Mouse (Mus musculus) kidney, adult 8-10 months (tissue): ENCODE results near the gene Themis.

Source experiments
- DNase-seq, 2 experiments: peaks; one replicate each; pipeline ENCODE4 v3.0.0; 2022

Gene Themis

GRCm38 (mm10) chr10:28668261-28668660 is at the start of gene Themis:
Gene Themis (plus strand): TSS chr10:28668360.
- no peak for DNase-seq

- DNase-seq, result no peak
Observed at GRCm38 (mm10) chr10:28619415-28619814, 48.7 kb upstream of the Themis start.

DNA sequence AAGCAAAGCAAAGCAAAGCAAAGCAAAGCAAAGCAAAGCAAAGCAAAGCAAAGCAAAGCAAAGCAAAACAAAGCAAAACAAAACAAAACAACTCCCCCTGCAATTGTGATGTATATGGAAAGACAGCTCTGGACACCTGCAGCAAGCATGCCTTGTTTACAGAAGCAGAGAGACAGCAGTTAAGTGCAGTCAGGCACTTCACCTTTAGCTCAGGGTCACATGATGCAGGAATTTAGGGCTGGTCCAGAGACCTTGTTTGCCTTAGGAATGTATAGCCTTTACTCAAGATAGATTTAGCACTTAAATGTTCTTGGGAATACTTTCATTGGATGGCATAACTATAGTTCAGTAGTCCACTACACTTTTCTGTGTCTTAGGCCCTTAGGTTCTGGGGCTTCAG is 32.1 kb upstream of the Themis start:
- no peak for DNase-seq

DNA sequence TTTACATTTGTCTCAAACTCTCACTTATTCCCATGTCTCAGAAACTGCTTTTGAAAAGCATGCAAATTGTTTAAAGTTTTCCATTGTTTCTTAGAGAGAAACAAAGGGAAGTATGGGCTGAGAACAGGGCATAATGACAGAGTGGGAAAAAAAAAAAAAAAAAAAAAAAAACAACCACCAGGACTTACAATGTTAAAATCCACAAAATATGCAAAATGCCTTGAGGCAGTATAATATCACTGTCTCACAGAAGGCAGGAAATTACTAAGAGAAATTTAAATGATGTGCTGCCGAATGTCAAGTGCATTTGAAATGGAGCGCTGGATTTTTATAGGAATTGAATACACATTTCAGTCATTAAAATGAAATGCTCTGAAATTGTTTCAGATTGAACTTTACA is 26.3 kb upstream of the Themis start:
- no peak for DNase-seq

- no peak for DNase-seq
Observed at GRCm38 (mm10) chr10:28647855-28648254, 20.3 kb upstream of the Themis start.

DNA sequence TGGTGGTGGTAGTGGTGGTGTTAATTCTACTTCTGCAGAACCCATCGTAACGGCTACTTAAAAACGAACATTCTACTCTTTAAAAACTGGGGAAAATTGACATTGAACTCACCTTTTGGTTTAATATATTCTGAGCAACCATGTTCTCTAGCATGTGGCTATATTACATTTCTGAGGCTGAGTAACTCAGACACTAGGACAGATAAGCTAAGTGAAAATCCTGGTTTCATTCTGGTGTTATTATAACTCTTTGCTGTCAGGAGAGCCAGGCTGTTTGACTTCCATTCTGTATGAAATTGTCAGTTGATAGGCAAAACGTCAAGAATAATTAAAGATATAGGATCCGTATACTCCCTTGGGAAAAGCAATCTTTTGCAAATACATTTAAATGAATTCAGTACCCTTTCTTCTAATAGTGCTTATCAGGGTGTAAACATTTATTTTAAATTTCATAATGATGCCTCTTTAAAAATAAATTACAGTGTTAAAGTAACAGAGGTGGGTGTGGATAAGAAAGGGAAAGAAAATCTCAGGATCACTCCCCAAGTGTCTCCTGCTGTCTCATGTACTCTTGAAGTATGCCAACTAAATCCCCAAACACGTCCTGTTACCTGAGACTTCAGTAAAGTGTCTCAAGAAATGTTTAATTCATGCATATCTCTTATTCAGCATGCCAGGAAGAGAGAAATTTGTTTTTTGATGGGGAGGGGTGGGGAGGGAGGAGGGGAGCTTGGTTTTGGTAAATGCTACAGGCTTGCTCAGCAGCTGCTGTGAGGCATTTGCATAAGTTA is 18.9 kb upstream of the Themis start:
- no peak for DNase-seq

DNA sequence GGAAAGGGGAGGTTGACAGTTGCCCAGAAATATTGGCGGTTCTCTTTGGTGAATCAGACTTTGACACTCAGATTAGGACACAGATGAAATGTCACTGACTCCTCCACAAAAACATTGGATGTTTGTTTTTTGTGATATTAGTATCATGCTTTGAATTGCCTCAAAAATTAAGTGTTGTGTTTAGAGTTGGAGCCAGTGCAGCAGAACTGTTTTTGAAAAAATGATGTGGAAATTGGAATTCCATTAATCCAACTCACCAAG is 18.3 kb upstream of the Themis start:
- no peak for DNase-seq

- DNase-seq, result no peak
Observed at GRCm38 (mm10) chr10:28651910-28652309, 16.2 kb upstream of the Themis start.

DNA sequence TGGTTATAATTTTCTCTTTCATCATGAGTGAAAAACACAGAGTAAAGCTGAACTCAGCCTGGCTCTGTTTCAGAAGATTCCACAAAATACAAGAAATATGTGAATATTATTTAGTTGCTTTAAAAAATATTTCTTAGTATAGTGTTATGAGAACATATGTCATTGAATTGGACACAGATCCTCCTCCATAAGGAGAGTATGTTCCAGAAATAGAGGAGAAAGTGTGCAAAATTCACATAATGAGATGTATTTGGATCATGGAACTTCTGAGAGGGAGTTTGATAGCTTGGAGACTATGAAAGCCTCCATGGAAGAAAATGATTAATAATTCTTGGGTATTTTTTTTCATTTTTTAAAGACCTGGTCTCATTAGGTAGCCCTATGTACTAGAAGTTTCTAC is 13.4 kb upstream of the Themis start:
- DNase-seq, result no peak

DNA sequence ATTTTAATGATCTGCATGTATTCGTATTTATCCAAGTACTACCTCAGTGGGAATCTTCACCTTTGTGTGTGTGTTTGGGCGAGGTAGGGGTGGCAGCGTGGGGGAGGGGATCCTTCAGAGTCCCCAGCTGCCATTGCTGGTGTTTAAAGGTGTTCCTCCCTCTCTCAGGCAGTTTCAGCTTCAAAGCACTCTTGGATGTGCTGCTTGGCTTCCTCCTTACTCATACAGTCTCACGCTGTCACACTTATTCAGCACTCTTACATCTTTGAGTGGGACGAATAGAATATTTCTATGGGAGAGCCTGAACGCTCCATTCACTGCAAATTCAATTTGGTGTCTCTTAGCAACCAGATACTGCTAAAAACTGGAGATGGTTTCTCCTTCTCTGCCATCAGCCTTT is 3.0 kb upstream of the Themis start:
- DNase-seq, result no peak

DNA sequence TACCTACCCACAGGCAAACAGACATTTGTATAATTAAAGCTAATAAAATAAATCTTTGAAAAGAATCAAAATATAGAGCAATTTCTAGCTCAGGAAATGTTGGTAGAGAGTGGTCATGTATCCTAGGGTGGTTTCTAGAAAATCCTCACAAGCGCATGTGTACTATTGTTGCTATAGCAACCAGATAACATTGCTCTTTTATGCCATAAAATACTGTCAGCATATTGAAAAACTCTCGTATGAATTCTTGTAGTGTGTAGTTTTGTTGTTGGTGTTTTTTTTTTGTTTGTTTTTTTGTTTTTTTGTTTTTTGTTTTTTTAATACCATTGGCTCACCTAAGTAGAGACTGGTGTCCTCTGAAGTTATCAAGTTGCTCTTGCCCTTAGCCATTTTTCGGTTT is 5.8 kb downstream of the Themis start:
- no peak for DNase-seq

DNA sequence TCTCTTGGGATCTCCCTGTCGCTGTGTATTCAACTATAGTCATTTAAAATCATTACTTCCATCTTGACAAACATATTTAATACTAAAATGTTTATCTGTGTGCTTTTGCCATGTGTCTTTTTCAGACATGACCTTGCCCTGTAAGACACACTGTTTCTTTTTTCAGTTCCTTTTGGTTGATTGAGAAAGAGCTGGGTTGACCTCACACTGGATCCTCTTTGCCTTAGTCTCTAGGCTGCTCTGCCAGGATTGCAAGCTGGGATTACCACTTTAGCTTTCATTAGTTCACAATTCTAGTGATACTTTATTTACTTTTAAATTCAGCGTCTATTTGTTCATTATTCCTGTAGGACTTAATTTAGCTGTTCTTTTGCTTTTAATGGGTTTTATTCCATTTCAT is 7.2 kb downstream of the Themis start:
- no peak for DNase-seq

DNA sequence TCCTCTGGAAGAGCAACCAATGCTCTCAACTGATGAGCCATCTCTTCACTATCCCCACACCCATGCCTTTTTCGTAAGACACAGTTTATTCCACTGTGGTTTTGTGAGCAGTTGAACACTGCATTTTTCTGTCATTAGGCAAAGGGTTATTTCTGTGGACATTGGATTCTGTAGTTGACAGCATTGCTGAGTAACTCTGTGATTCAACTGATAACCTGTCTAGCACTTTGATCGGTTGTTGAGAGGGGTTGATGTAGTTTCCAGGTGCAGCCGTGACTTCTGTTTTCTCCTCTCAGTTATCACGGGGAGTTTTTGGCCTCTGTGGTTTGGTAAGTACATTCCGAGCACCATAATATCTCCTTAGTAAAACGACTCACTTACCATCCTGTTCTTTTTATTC is 26.8 kb downstream of the Themis start:
- DNase-seq, result no peak

- no peak for DNase-seq
Observed at GRCm38 (mm10) chr10:28696032-28696431, 27.9 kb downstream of the Themis start.

GRCm38 (mm10) chr10:28698175-28698574 is 30.0 kb downstream of the Themis start:
- no peak for DNase-seq

DNA sequence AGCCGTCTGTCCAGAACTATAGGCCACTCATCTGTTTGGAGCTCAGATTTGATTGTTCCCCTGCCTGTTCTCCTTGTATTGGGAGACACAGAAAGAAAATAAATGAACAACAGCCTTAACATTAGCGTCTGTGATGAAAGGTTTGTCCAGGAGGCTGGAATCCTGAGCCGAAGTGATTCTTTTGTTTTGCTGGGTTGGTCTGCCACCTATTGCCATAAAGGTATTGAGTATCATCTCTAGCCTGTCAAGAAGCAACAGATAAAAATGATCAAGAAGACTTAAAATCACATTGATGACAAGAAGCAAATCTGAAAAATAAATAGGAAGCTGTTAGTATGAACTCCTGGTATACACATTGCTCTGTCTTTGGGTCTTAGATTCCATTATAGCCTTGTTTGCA is 53.7 kb downstream of the Themis start:
- DNase-seq, result no peak

DNA sequence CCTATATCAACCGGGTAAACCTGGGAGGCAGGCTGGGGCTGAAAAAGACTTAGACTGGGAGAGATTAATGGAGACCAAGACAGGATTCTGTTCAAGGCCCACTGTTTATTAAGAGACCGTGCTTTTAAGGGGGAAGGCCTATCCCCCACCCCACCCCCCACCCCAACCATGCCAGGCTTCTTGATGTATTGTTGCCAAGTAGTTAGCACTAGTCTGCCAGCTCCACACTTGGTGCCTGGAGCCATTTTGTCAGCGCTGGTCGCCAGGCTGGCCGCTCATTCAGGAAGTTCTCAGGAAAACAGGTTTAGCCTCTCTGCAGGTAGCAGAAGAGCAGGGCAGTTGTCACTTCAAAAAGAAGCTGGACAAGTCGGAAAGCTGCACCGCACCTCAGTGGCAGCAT is 55.1 kb downstream of the Themis start:
- DNase-seq, result no peak

DNA sequence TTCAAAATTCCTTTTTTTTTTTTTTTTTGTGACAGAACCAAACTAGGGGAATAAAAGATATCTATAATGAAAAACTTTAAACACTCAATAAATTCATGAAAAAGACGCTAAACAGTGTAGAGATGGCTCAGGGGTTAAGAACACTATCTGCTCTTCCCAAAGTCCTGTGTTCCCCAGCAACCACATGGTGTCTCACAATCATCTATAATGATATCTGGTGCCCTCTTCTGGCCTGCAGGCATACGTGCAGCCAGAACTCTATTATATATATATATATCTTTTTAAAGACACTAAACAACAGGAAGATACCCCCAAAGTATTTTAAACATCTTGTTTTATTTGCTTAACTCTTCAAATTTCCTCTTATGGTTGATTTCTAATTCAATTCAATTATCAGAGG is 62.0 kb downstream of the Themis start:
- no peak for DNase-seq

GRCm38 (mm10) chr10:28737953-28738352 is 69.8 kb downstream of the Themis start:
- DNase-seq, result no peak

GRCm38 (mm10) chr10:28746426-28746825 is 78.3 kb downstream of the Themis start:
- no peak for DNase-seq

DNA sequence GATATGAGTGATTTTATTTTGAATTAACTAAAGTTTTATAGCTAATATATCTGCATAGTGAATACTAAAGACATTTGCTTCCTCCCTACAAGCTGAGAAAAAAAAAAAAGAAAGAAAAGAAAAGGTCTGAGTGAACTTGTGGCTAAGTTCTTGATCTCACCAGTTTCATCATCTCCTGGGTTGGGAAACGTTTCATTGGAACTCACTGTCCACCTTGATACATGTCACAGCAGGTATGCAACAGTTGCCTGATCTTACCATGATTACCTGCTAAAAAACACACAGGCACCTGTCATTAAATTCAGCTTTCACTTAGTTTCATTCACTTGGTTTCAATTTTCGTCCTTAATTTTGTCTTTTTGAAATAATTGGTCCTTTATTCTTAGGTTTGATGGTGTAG is 85.2 kb downstream of the Themis start:
- DNase-seq, result no peak

- no peak for DNase-seq
Observed at GRCm38 (mm10) chr10:28754927-28755326, 86.8 kb downstream of the Themis start.

DNA sequence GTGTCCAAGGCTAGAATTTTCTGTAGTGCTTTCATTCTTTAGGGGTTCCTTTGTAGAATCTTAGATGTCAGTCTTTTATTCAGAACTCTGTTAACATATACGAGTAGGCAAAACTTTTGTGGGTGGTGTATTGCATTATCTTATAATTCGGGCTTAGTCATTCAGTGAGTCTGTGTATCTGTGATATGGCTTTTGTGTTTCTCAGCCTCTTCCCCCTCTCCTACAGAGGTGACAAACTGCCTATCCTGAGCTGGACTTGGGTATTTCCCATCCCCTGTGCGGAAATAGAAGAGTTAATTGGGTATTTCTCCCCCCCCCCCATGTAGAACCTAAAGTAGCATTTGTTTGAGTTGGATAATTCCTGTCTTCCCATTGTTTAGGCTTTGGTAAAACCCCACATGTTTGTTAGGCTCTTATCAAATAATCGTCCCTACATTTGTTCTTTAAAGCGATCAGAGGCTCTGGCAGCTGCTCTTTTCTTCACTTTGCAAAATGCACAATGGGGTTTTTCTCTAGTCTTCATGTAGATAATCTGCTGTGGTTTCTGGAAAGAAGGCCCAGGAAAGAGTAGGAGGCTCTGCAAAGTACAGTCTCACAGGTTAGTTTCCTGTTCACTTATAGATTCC is 108.7 kb downstream of the Themis start:
- no peak for DNase-seq

DNA sequence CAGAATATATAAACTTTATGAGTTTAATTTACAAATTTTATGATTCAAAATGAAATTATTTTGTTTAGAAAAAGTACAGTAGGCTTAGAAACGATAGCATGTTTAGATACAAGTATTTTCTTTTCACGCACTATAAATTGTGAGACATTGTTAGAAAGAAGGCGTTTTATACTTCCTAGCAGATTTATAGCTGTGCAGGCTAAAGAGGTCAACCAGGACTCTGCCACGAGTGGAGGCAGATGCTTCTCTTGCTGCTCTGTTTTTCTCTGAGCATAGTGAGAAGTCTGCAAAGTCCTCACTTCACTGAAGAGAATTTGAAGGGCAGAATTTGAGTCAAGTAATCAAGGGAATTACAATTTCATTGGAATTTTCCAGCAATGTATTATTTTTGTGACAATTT is 131.3 kb downstream of the Themis start:
- no peak for DNase-seq

DNA sequence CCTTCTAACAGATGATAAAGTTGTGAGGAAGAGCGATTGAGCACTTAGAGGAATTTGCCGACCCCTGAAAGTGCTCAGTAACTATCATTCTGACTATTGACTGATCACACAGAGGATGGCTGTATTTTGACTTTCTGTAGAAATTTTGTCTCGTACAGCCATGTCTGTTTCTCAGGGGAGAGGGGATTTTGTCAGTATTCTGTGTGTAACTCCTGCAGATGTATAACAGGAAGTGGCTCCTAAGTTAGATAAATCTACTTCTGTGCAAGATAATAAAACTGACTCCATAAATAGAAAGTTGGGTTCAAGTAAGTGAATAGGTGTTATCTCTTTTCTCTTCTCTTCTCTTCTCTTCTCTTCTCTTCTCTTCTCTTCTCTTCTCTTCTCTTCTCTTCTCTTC is 137.0 kb downstream of the Themis start:
- no peak for DNase-seq
